Mouse (Mus musculus) stomach, postnatal 0 days (tissue): ENCODE results near the gene Gm45062.

Experiments used
- CTCF ChIP-seq: IDR thresholded peaks from 2 replicates; pipeline ENCODE4 v1.5.1; 2016; ENCODE audit warnings: antibody characterized with exemption, low read depth, mild to moderate bottlenecking, moderate library complexity
- EP300 ChIP-seq: optimal IDR thresholded peaks from 2 replicates; pipeline ENCODE3; 2016; ENCODE audit warnings: antibody characterized with exemption

DNA sequence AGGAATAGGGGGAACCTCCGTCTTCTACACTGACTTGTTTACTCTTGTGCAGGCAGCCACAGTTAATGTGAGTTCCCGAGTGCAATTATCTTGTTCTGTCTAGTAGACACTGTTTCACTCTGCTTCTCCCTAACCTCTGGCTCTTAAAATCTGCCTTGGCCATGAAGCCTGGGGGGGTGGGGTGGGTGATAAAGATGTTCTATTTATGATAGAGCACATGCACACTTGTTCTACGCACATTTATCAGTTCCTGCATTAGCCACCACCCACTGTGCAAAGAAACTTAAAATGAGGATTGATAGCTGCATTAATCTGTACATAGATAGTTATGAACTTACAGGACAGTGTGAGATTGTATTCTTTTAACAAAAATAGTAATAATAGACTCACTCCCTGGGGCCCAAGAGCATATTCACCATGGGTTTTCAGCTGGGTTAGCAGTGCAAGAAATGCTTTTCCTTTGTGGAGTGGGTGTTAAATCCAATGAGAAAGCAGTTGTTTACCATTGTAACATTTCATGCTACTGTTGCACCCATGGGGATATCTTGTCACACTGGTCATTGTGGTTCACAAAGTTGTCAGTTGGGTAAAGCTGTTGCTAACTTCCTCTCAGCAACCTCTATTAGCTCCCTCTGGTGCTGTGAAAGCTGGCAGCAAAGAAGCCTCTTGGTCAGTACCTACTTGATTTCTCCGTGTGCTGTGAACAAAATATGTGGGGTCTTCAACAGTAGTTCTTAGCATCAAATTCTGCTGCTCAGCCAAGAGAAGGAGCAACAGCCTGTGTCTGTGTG, 272.0 kb downstream of the Gm45062 start:
- TF ChIP-seq CTCF (no peak), EP300 (no peak)
